Mouse (Mus musculus): ENCODE results near the gene Cry1. TPM values are rescaled to one million over a fixed set of nuclear protein-coding genes. Genes with fewer than 3 reads are reported as not detected.

Gene Cry1
- polyA plus RNA-seq, 1 experiment from 2014 or later: 33.2 TPM

- H3K36me3 ChIP-seq (ENCODE audit: control insufficient read depth, insufficient read depth, low read length): no peaks in the 10 kb centered on the region
- H3K27ac ChIP-seq (ENCODE audit: low read depth, low read length): peak overlapping the region; percentile 60; the same call in 1 of the 2 replicates
- 1% methylated on average over 10 of the region's 10 CpGs for WGBS
- 0 out of 2 replicates have a peak, but pooled peaks cover 3% of the 10 kb centered on the region for H3K4me1 ChIP-seq (ENCODE audit: control insufficient read depth, insufficient read depth, low read length)
- peak overlapping the region; percentile 84 for H3K9ac ChIP-seq (ENCODE audit: low read depth, low read length)
- ATAC-seq (ENCODE audit: low FRiP score, low TSS enrichment): peak; percentile 13
- no peaks in the 10 kb centered on the region for H3K9me3 ChIP-seq (ENCODE audit: control insufficient read depth, low read length)
- H3K4me2 ChIP-seq (replicated peaks; ENCODE audit: low read depth, low read length): peak overlapping the region; percentile 70
- no peaks in the 10 kb centered on the region for H3K27me3 ChIP-seq (ENCODE audit: control insufficient read depth, insufficient read depth, low read length)
- peak overlapping the region; percentile 95 for H3K4me3 ChIP-seq (ENCODE audit: low read length)
Observed at GRCm38 (mm10) chr10:85101841-85102240, 83.0 kb downstream of the Cry1 start.

Other genes with a start within 250 kb of the Cry1 start
- gene Fhl4, start 82.6 kb downstream of the Cry1 start, polyA plus RNA-seq (2014; fragmentation: Nextera tagmentation; extraction: Ambion mirVana): 1.4 and 1.6 TPM in 2 replicates
- 50.8 and 75.9 TPM in 2 replicates for gene Tmem263, start 82.4 kb downstream of the Cry1 start, polyA plus RNA-seq (2014; fragmentation: Nextera tagmentation; extraction: Ambion mirVana)
- gene Mterf2, start 57.0 kb downstream of the Cry1 start, polyA plus RNA-seq (2014; fragmentation: Nextera tagmentation; extraction: Ambion mirVana): 17.9 and 19.9 TPM in 2 replicates
- gene Btbd11, start 201.8 kb upstream of the Cry1 start, polyA plus RNA-seq (2014; fragmentation: Nextera tagmentation; extraction: Ambion mirVana): 14.3 and 23.6 TPM in 2 replicates